Mouse (Mus musculus) heart, embryonic 11.5 days (tissue): ENCODE data around the gene Tmem141. TPM values are rescaled to one million over a fixed set of nuclear protein-coding genes. Genes with fewer than 3 reads are reported as not detected.
A peak's percentile ranks its signal among the peaks of the same experiment; 100 is the strongest.

Experiments
- ATAC-seq: fragments of 200-750 bp; cut with Nextera tagmentation; replicated peaks from 2 replicates; pipeline ENCODE4 v1.8.0; 2017; ENCODE audit warnings: moderate library complexity; ENCODE audit not compliant: insufficient number of reproducible peaks, low FRiP score, low TSS enrichment
- H3K27ac ChIP-seq: fragments of 300-500 bp; sonication (generic); 2 replicates; pipeline ENCODE4 v1.5.1; 2014; ENCODE audit warnings: mild to moderate bottlenecking, low read depth, low read length
- H3K27me3 ChIP-seq: fragments of 300-500 bp; sonication (generic); 2 replicates; pipeline ENCODE4 v1.6.1; 2014; ENCODE audit warnings: mild to moderate bottlenecking, low read length, mixed read lengths; ENCODE audit not compliant: control insufficient read depth, insufficient read depth
- H3K36me3 ChIP-seq: fragments of 300-500 bp; sonication (generic); 2 replicates; pipeline ENCODE4 v1.6.1; 2014; ENCODE audit warnings: mild to moderate bottlenecking, low read length, moderate library complexity, mixed read lengths; ENCODE audit not compliant: control insufficient read depth, insufficient read depth
- H3K4me1 ChIP-seq: fragments of 300-500 bp; sonication (generic); 2 replicates; pipeline ENCODE4 v1.6.1; 2014; ENCODE audit warnings: low read length; ENCODE audit not compliant: control insufficient read depth, insufficient read depth
- H3K4me2 ChIP-seq: fragments of 300-500 bp; sonication (generic); 2 replicates; pipeline ENCODE4 v1.6.1; 2014; ENCODE audit warnings: mild to moderate bottlenecking, moderate library complexity
- H3K4me3 ChIP-seq: fragments of 300-500 bp; sonication (generic); 2 replicates; pipeline ENCODE4 v1.5.1; 2014; ENCODE audit warnings: low read depth, low read length
- H3K9ac ChIP-seq: fragments of 300-500 bp; sonication (generic); 2 replicates; pipeline ENCODE4 v1.6.1; 2014; ENCODE audit warnings: mild to moderate bottlenecking, low read depth, low read length, moderate library complexity
- H3K9me3 ChIP-seq: fragments of 300-500 bp; sonication (generic); replicated peaks from 2 replicates; pipeline ENCODE4 v1.6.1; 2016; ENCODE audit warnings: low read length; ENCODE audit not compliant: control insufficient read depth
- WGBS: fragments of 180-500 bp; shearing (Covaris S2); extraction: QIAGEN DNeasy Blood & Tissue Kit; methylation state at CpG from one replicate; pipeline ENCODE4 v1.1.7; 2014; ENCODE audit not compliant: insufficient replicate concordance; 5-methylcytosine and 5-hydroxymethylcytosine counted together
- polyA plus RNA-seq: library from polyadenylated mRNA; unstranded; fragments of >200 nt; fragmentation: Nextera tagmentation; extraction: Ambion mirVana; gene quantifications from 2 replicates; pipeline ENCODE4 v1.2.1, GENCODE M21; 2014

Gene Tmem141
- polyA plus RNA-seq, 1 experiment from 2014 or later = 18.4 TPM

GRCm38 (mm10) chr2:25577951-25578795 is 43.6 kb downstream of the Tmem141 start:
- WGBS = 5% methylated on average over 75 of the region's 75 CpGs
- Histone ChIP-seq H3K27me3 (peaks cover 52% of the 10 kb centered on the region), H3K9me3 (no peaks in the 10 kb centered on the region), H3K4me3 (peak overlapping the region; percentile 14), H3K4me1 (peaks cover 57% of the 10 kb centered on the region), H3K4me2 (peak overlapping the region; percentile 52), H3K9ac (no peak overlapping the region), H3K36me3 (no peaks in the 10 kb centered on the region; the same call in 1 of the 2 replicates), H3K27ac (no peak overlapping the region)
- no peak for ATAC-seq

- H3K9me3 ChIP-seq = no peaks in the 10 kb centered on the region
- no peaks in the 10 kb centered on the region for H3K36me3 ChIP-seq
- no peak overlapping the region for H3K9ac ChIP-seq
- ATAC-seq = no peak
- peak overlapping the region; percentile 14 for H3K4me3 ChIP-seq
- peaks cover 56% of the 10 kb centered on the region for H3K4me1 ChIP-seq
- H3K4me2 ChIP-seq = peak overlapping the region; percentile 52
- WGBS = 12% methylated on average over 92 of the region's 92 CpGs
- peaks cover 52% of the 10 kb centered on the region for H3K27me3 ChIP-seq
- H3K27ac ChIP-seq = no peak overlapping the region
Observed at GRCm38 (mm10) chr2:25576965-25577891, 44.6 kb downstream of the Tmem141 start.

GRCm38 (mm10) chr2:25576028-25576850 is 45.6 kb downstream of the Tmem141 start:
- H3K27me3 ChIP-seq = peaks cover 52% of the 10 kb centered on the region
- ATAC-seq = no peak
- peaks cover 49% of the 10 kb centered on the region for H3K4me1 ChIP-seq
- H3K4me3 ChIP-seq = no peak overlapping the region
- no peak overlapping the region for H3K27ac ChIP-seq
- no peaks in the 10 kb centered on the region for H3K36me3 ChIP-seq
- 74% methylated on average over 16 of the region's 16 CpGs for WGBS
- H3K9ac ChIP-seq = no peak overlapping the region
- no peak overlapping the region for H3K4me2 ChIP-seq
- H3K9me3 ChIP-seq = no peaks in the 10 kb centered on the region

- H3K4me3 ChIP-seq = peak overlapping the region; percentile 60
- H3K4me1 ChIP-seq = peaks cover 48% of the 10 kb centered on the region
- no peaks in the 10 kb centered on the region for H3K9me3 ChIP-seq
- H3K27ac ChIP-seq = peak overlapping the region; percentile 67; the same call in 1 of the 2 replicates
- ATAC-seq = no peak
- WGBS = 12% methylated on average over 21 of the region's 21 CpGs
- H3K27me3 ChIP-seq = peaks cover 49% of the 10 kb centered on the region
- peak overlapping the region; percentile 63 for H3K9ac ChIP-seq
- no peaks in the 10 kb centered on the region for H3K36me3 ChIP-seq
- H3K4me2 ChIP-seq = peak overlapping the region; percentile 83
Observed at GRCm38 (mm10) chr2:25575432-25576027, 46.3 kb downstream of the Tmem141 start.

GRCm38 (mm10) chr2:25574579-25575431 is 47.0 kb downstream of the Tmem141 start, which contains the start of the genes Mamdc4 and Phpt1:
Gene Mamdc4 (minus strand): TSS chr2:25574845.
Gene Phpt1 (minus strand): TSS chr2:25575224.
- WGBS = under 1% methylated on average over 41 of the region's 45 CpGs
- Histone ChIP-seq H3K27ac (peak within 1 kb of the TSS; percentile 82), H3K27me3 (peaks cover 41% of the 10 kb centered on the region), H3K4me1 (peaks cover 45% of the 10 kb centered on the region), H3K9me3 (no peaks in the 10 kb centered on the region), H3K9ac (peak within 1 kb of the TSS; percentile 74), H3K36me3 (0 out of 2 replicates have a peak, but pooled peaks cover under 1% of the 10 kb centered on the region), H3K4me2 (peak within 1 kb of the TSS; percentile 83), H3K4me3 (peak within 1 kb of the TSS; percentile 60)
- ATAC-seq = peak; percentile 93

- Histone ChIP-seq H3K9me3 (no peaks in the 10 kb centered on the region), H3K4me1 (peaks cover 40% of the 10 kb centered on the region), H3K36me3 (0 out of 2 replicates have a peak, but pooled peaks cover 7% of the 10 kb centered on the region), H3K9ac (peak overlapping the region; percentile 74), H3K27me3 (peaks cover 35% of the 10 kb centered on the region), H3K4me3 (peak overlapping the region; percentile 60), H3K4me2 (peak overlapping the region; percentile 83), H3K27ac (peak overlapping the region; percentile 82; the same call in 1 of the 2 replicates)
- no peak for ATAC-seq
- WGBS = 14% methylated on average over 11 of the region's 11 CpGs
Observed at GRCm38 (mm10) chr2:25574136-25574535, 47.7 kb downstream of the Tmem141 start.

- H3K9ac ChIP-seq = peak overlapping the region; percentile 43; the same call in 1 of the 2 replicates
- peaks cover 24% of the 10 kb centered on the region for H3K27me3 ChIP-seq
- WGBS = 83% methylated on average over 2 of the region's 2 CpGs
- peak overlapping the region; percentile 83 for H3K4me2 ChIP-seq
- no peak overlapping the region for H3K4me3 ChIP-seq
- no peaks in the 10 kb centered on the region for H3K9me3 ChIP-seq
- 0 out of 2 replicates have a peak, but pooled peaks cover 8% of the 10 kb centered on the region for H3K36me3 ChIP-seq
- H3K4me1 ChIP-seq = peaks cover 31% of the 10 kb centered on the region
- no peak for ATAC-seq
- H3K27ac ChIP-seq = no peak overlapping the region
Observed at GRCm38 (mm10) chr2:25573068-25573467, 48.7 kb downstream of the Tmem141 start.
